Mouse (Mus musculus) liver, embryonic 14.5 days (tissue): ENCODE data around the gene Mboat2. TPM values are rescaled to one million over a fixed set of nuclear protein-coding genes. Genes with fewer than 3 reads are reported as not detected.

ENCODE experiments used
- ATAC-seq: fragments of 200-750 bp; cut with Nextera tagmentation; 2 replicates; pipeline ENCODE4 v1.8.0; 2017; ENCODE audit warnings: moderate number of reproducible peaks, mild to moderate bottlenecking, moderate library complexity; ENCODE audit not compliant: insufficient read depth
- DNase-seq, 3 experiments: peaks; one replicate each; pipeline ENCODE4 v3.0.0-alpha.2; 2012 to 2013; ENCODE audit warnings: low read depth in 3 of 3, low spot score in 3 of 3
- H3K27ac ChIP-seq: fragments of 300-500 bp; sonication (generic); 2 replicates; pipeline ENCODE4 v1.5.1; 2014; ENCODE audit warnings: moderate library complexity, mild to moderate bottlenecking, control low read depth, inconsistent platforms
- H3K27me3 ChIP-seq: fragments of 300-500 bp; sonication (generic); 2 replicates; pipeline ENCODE4 v1.6.1; 2014; ENCODE audit warnings: mild to moderate bottlenecking, low read length, moderate library complexity; ENCODE audit not compliant: control insufficient read depth, insufficient read depth
- H3K36me3 ChIP-seq: fragments of 300-500 bp; sonication (generic); replicated peaks from 2 replicates; pipeline ENCODE4 v1.6.1; 2014; ENCODE audit warnings: low read depth; ENCODE audit not compliant: control insufficient read depth, insufficient read depth
- H3K4me1 ChIP-seq, 2 experiments: fragments of 200-500 bp in 1 of 2; fragments of 300-500 bp in 1 of 2; sonication (generic) in 1 of 2; replicated peaks; 2 replicates each; pipeline ENCODE4 v1.6.1; 2012 to 2014; ENCODE audit warnings: antibody characterized with exemption in 1 of 2, inconsistent platforms in 1 of 2, low read length in 1 of 2; ENCODE audit not compliant: control insufficient read depth in 2 of 2, insufficient read depth in 2 of 2
- H3K4me2 ChIP-seq: fragments of 300-500 bp; sonication (generic); 2 replicates; pipeline ENCODE4 v1.6.1; 2014; ENCODE audit warnings: low read depth, mild to moderate bottlenecking, control low read depth, moderate library complexity
- H3K4me3 ChIP-seq, 2 experiments: fragments of 200-500 bp in 1 of 2; fragments of 300-500 bp in 1 of 2; sonication (generic) in 1 of 2; 2 replicates each; pipeline ENCODE4 v1.5.1; 2012 to 2014; ENCODE audit warnings: low read depth in 2 of 2, low read length in 2 of 2, mild to moderate bottlenecking in 2 of 2, control low read depth in 1 of 2, inconsistent platforms in 1 of 2, moderate library complexity in 1 of 2; ENCODE audit not compliant: insufficient read depth in 1 of 2
- H3K9ac ChIP-seq: fragments of 300-500 bp; sonication (generic); replicated peaks from 2 replicates; pipeline ENCODE4 v1.6.1; 2014; ENCODE audit warnings: mild to moderate bottlenecking, control low read depth, moderate library complexity
- H3K9me3 ChIP-seq: fragments of 300-500 bp; sonication (generic); 2 replicates; pipeline ENCODE4 v1.6.1; 2016; ENCODE audit warnings: low read length, mixed read lengths; ENCODE audit not compliant: control insufficient read depth
- CTCF ChIP-seq: IDR thresholded peaks from 2 replicates; pipeline ENCODE4 v1.5.1; 2016; ENCODE audit warnings: antibody characterized with exemption, low read depth, control low read depth
- EP300 ChIP-seq: IDR thresholded peaks from 2 replicates; pipeline ENCODE4 v1.6.1; 2016; ENCODE audit warnings: antibody characterized with exemption, low read depth
- WGBS: fragments of 180-500 bp; shearing (Covaris S2); extraction: QIAGEN DNeasy Blood & Tissue Kit; methylation state at CpG from one replicate; pipeline ENCODE4 v1.1.7; 2014; ENCODE audit not compliant: insufficient replicate concordance; 5-methylcytosine and 5-hydroxymethylcytosine counted together
- polyA plus RNA-seq, 2 experiments: library from polyadenylated mRNA; depleted of rRNA in 1 of 2; stranded (reverse) in 1 of 2; unstranded in 1 of 2; fragments of >200 nt; fragmentation: Nextera tagmentation in 1 of 2; extraction: Ambion mirVana in 1 of 2; gene quantifications; 2 replicates each; pipeline versions ENCODE4 v1.2.1 to v1.2.3; 2012 to 2014

The Mboat2 gene
- polyA plus RNA-seq, 2 experiments = 1.3 to 3.6 TPM

DNA sequence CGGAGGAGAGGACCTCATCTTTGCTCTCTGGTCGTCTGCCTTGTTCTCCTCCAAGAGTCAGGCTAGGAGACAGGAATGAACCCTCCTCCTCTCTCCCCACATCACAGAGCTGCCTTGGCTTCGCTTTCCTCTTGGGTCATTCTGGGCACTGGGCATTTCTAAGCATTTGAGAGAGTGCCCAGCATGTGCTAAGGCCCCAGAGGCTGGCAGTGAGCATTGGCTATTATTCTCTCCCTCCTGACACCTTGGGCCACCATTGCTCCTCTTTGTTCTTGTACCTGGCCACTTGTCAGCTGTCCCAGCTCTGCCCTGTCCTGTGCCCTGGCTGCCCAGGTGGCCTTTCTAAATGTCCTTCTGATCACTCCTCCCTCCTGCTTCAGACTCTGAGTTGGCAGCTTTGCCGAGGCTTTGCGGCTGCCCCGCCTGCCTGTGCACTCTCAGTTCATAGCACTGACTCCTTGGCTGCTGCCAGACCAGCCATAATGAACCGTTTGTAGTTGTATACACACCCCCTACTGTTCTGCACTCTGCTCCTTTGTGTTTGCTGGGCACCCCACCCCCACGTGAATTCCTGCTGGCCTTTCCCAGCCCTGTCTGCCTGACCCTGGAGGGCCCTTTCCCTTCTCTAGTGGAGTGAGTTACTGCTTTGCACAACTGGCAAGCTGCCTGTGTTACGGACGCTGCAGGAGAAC is 63.2 kb downstream of the Mboat2 start:
- Histone ChIP-seq H3K9ac (peak overlapping the region; percentile 34), H3K4me1 (peaks cover 54 to 57% of the 10 kb centered on the region in 2 experiments), H3K4me3 (no peak overlapping the region), H3K36me3 (no peaks in the 10 kb centered on the region), H3K27ac (peak overlapping the region; percentile 99), H3K4me2 (peak overlapping the region; percentile 34), H3K27me3 (no peaks in the 10 kb centered on the region), H3K9me3 (no peaks in the 10 kb centered on the region)
- ATAC-seq (no peak), DNase-seq (no peak)
- 54% methylated on average over 10 of the region's 10 CpGs for WGBS
- TF ChIP-seq CTCF (no peak), EP300 (no peak)

- TF ChIP-seq CTCF (no peak), EP300 (no peak)
- H3K36me3 ChIP-seq = no peaks in the 10 kb centered on the region
- peaks cover 42 to 43% of the 10 kb centered on the region in 2 experiments for H3K4me1 ChIP-seq
- H3K27ac ChIP-seq = no peak overlapping the region
- H3K4me2 ChIP-seq = no peak overlapping the region
- no peaks in the 10 kb centered on the region for H3K9me3 ChIP-seq
- no peaks in the 10 kb centered on the region for H3K27me3 ChIP-seq
- no peak overlapping the region for H3K9ac ChIP-seq
- WGBS = 80% methylated on average over 5 of the region's 5 CpGs
- no peak for DNase-seq
- H3K4me3 ChIP-seq = no peak overlapping the region
- ATAC-seq = no peak
These were observed 64.7 kb downstream of the Mboat2 start for GRCm38 (mm10) chr12:24895352-24895751.

DNA sequence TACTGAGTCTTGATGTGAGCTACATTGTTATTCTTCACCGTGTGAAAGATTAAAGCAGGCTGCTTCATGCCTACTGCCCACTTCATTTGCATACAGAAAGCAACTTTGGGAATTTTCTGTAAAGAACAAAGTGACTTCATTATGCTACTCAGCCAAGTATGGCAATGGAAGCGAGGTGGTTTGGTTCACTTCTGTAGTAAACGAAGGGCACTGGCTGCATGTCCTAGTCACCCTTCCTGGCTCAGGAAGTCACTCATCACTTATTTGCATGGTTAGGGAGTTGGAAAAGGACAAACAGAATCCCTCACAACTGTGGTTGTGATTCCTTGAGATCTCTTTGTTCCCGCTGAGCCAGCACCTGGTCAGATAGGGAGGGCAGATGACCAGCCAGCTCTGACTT is 66.7 kb downstream of the Mboat2 start:
- no peaks in the 10 kb centered on the region for H3K9me3 ChIP-seq
- WGBS = 74% methylated on average over 4 of the region's 4 CpGs
- no peaks in the 10 kb centered on the region for H3K36me3 ChIP-seq
- H3K27me3 ChIP-seq = no peaks in the 10 kb centered on the region
- H3K4me3 ChIP-seq = no peak overlapping the region
- H3K9ac ChIP-seq = no peak overlapping the region
- H3K27ac ChIP-seq = no peak overlapping the region
- ATAC-seq = no peak
- TF ChIP-seq EP300 (no peak), CTCF (no peak)
- no peak for DNase-seq
- peaks cover 22 to 24% of the 10 kb centered on the region in 2 experiments for H3K4me1 ChIP-seq
- no peak overlapping the region for H3K4me2 ChIP-seq

DNA sequence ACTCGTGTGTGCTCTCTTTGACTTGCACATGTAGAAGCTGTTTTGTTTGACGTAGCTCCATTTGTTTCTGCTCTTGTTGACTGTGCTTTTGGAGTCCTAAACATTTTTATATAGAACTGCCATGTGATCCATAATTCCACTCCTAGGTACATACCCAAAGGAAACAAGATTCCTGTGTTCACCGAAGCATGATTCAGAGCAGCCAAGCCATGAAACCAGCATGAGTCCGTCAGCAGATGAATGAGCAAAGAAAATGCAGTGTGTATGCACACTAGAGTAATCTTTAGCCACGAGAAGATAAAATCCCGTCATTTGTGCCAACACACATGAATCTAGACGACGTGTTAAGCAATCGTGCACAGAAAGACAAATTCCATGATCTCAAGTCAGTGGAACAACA is 67.5 kb downstream of the Mboat2 start:
- DNase-seq (no peak), ATAC-seq (no peak)
- TF ChIP-seq EP300 (no peak), CTCF (no peak)
- Histone ChIP-seq H3K4me2 (no peak overlapping the region), H3K36me3 (no peaks in the 10 kb centered on the region), H3K4me1 (peaks cover 15% of the 10 kb centered on the region in 2 experiments), H3K9me3 (no peaks in the 10 kb centered on the region), H3K9ac (no peak overlapping the region), H3K27me3 (no peaks in the 10 kb centered on the region), H3K27ac (no peak overlapping the region), H3K4me3 (no peak overlapping the region)
- 73% methylated on average over 9 of the region's 9 CpGs for WGBS

- H3K27me3 ChIP-seq = no peaks in the 10 kb centered on the region
- H3K9me3 ChIP-seq = no peaks in the 10 kb centered on the region
- DNase-seq (no peak), ATAC-seq (no peak)
- WGBS = 78% methylated on average over 10 of the region's 10 CpGs
- no peak overlapping the region for H3K9ac ChIP-seq
- H3K4me3 ChIP-seq = no peak overlapping the region
- H3K36me3 ChIP-seq = no peaks in the 10 kb centered on the region
- no peak overlapping the region for H3K4me2 ChIP-seq
- H3K27ac ChIP-seq = no peak overlapping the region
- H3K4me1 ChIP-seq = peaks cover under 1 to 1% of the 10 kb centered on the region in 2 experiments; a peak in 3 of 4 replicates
- no peak for TF ChIP-seq CTCF
- no peak for TF ChIP-seq EP300
These were observed 69.0 kb downstream of the Mboat2 start for GRCm38 (mm10) chr12:24899636-24900035.
